Mouse (Mus musculus) C2C12 (cell line): ENCODE measurements around the gene Tcf7l1. TPM values are rescaled to one million over a fixed set of nuclear protein-coding genes. Genes with fewer than 3 reads are reported as not detected.

Experiments used
- H3K27me3 ChIP-seq: one replicate; pipeline ENCODE4 v1.6.1; 2011; ENCODE audit not compliant: control insufficient read depth, insufficient read depth, insufficient read length
- H3K36me3 ChIP-seq: one replicate; pipeline ENCODE4 v1.6.1; 2011; ENCODE audit not compliant: control insufficient read depth, insufficient read depth
- H3K4me3 ChIP-seq: one replicate; pipeline ENCODE4 v1.5.1; 2011; ENCODE audit warnings: mild to moderate bottlenecking, control low read depth; ENCODE audit not compliant: poor library complexity, insufficient read depth, severe bottlenecking
- H3K79me2 ChIP-seq: one replicate; pipeline ENCODE4 v1.6.1; 2011; ENCODE audit not compliant: control insufficient read depth, insufficient read depth
- H3K79me3 ChIP-seq: one replicate; pipeline ENCODE4 v1.6.1; 2011; ENCODE audit warnings: low read depth, control low read depth
- H3ac ChIP-seq: one replicate; pipeline ENCODE3; 2011; ENCODE audit warnings: low read depth; ENCODE audit not compliant: control insufficient read depth, insufficient read length
- CEBPB ChIP-seq: IDR thresholded peaks from one replicate; pipeline ENCODE4 v1.6.1; 2011; ENCODE audit warnings: low read depth, mild to moderate bottlenecking, control low read depth, moderate library complexity
- CTCF ChIP-seq: IDR thresholded peaks from one replicate; pipeline ENCODE4 v1.5.1; 2011; ENCODE audit not compliant: control insufficient read depth, insufficient read depth, insufficient read length
- FOSL1 ChIP-seq: IDR thresholded peaks from one replicate; pipeline ENCODE4 v1.8.0; 2011; ENCODE audit warnings: mild to moderate bottlenecking, low read length; ENCODE audit not compliant: poor library complexity, insufficient read depth, severe bottlenecking
- MAX ChIP-seq: IDR thresholded peaks from one replicate; pipeline ENCODE4 v1.6.1; 2011; ENCODE audit warnings: mild to moderate bottlenecking, control low read depth
- MYOD1 ChIP-seq: IDR thresholded peaks from one replicate; pipeline ENCODE4 v1.6.1; 2011; ENCODE audit warnings: low read depth; ENCODE audit not compliant: control insufficient read depth, insufficient read length
- MYOG ChIP-seq: IDR thresholded peaks from one replicate; pipeline ENCODE4 v1.6.1; 2011; ENCODE audit not compliant: control insufficient read depth, insufficient read length; ENCODE audit errors: extremely low read depth
- USF1 ChIP-seq: IDR thresholded peaks from one replicate; pipeline ENCODE4 v1.6.1; 2011; ENCODE audit warnings: low read depth, mild to moderate bottlenecking, control low read depth, moderate library complexity
- polyA plus RNA-seq: library from polyadenylated mRNA; unstranded; fragments of >200 nt; fragmentation: generic; extraction: Trizol; gene quantifications from one replicate; pipeline ENCODE4 v1.2.1, GENCODE M21; 2012; ENCODE audit warnings: missing spikeins

Gene Tcf7l1
- polyA plus RNA-seq, 1 experiment = 18.3 TPM

DNA sequence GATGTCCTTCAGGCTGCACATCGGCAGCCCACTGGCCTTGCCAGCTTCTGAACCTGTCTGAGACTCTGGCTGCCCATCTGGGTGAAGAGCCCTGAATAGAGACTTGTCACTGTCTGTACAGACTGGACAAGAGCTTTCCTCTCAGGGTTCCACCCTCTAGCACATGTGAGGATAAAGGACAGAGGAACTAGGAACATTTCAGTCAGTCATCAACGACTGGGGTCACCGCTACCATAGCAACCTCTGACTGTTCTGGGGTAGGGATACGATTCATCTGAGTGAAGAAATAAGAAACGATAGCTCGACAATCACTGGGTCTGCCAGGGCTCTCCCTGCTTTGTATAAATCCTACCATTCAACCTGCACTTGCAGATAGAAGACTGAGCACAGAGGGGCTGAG is 61.2 kb downstream of the Tcf7l1 start:
- Histone ChIP-seq H3ac (no peak overlapping the region), H3K36me3 (no peaks in the 10 kb centered on the region), H3K27me3 (no peaks in the 10 kb centered on the region), H3K79me2 (no peaks in the 10 kb centered on the region), H3K4me3 (no peak overlapping the region), H3K79me3 (peaks cover 3% of the 10 kb centered on the region)
- TF ChIP-seq MAX (no peak), MYOD1 (no peak), MYOG (no peak), CEBPB (no peak), FOSL1 (no peak), USF1 (no peak), CTCF (no peak)

DNA sequence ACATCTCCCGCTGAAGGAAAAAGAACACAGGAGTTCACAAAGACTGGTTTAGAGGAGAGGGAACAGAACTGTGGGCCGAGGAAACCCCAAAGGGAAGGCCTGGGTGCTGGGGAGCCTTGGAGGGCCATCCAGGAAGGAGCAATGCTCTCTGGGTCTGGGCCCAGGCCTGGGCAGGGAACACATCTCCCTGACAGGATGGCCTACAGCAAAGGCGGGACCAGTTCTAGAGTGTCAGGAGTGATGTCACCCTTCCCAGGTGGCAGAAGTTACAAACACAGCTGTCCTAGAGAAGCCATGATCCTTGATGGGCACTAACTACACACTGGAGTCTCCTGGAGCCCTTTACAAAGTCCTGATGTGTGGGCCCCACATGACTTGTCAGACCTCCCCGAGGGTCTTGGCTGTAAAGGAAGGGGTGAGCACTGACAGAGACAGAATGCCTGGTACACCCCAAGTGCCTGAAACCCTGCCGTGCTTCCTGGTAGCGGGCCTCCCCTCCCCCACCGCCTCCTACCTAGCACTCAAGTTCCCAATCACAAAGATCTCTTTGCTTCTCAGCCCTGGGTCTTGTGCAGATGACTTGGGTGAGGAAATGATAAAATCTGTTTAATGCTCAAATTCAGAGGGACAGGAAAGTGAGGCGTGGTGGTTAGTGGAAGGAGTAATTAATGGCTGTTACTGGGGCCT is 64.4 kb downstream of the Tcf7l1 start:
- Histone ChIP-seq H3K36me3 (no peaks in the 10 kb centered on the region), H3ac (no peak overlapping the region), H3K4me3 (no peak overlapping the region), H3K79me2 (no peaks in the 10 kb centered on the region), H3K27me3 (no peaks in the 10 kb centered on the region), H3K79me3 (no peaks in the 10 kb centered on the region)
- TF ChIP-seq MYOD1 (no peak), CEBPB (no peak), MAX (no peak), USF1 (no peak), FOSL1 (no peak)

GRCm38 (mm10) chr6:72723731-72724385 is 65.2 kb downstream of the Tcf7l1 start:
- TF ChIP-seq USF1 (no peak), MYOG (no peak), FOSL1 (no peak)

GRCm38 (mm10) chr6:72723143-72723542 is 65.9 kb downstream of the Tcf7l1 start:
- H3ac ChIP-seq = no peak overlapping the region
- H3K4me3 ChIP-seq = no peak overlapping the region
- H3K79me2 ChIP-seq = no peaks in the 10 kb centered on the region
- no peaks in the 10 kb centered on the region for H3K79me3 ChIP-seq
- no peaks in the 10 kb centered on the region for H3K27me3 ChIP-seq
- H3K36me3 ChIP-seq = no peaks in the 10 kb centered on the region
- TF ChIP-seq USF1 (no peak), CTCF (no peak), MYOG (no peak), MAX (no peak), MYOD1 (no peak), CEBPB (no peak), FOSL1 (no peak)

More at GRCm38 (mm10) chr6:72723731-72724385, 65.2 kb downstream of the Tcf7l1 start:
- no peaks in the 10 kb centered on the region for H3K79me3 ChIP-seq
- no peaks in the 10 kb centered on the region for H3K36me3 ChIP-seq
- H3ac ChIP-seq = no peak overlapping the region
- no peak overlapping the region for H3K4me3 ChIP-seq
- H3K79me2 ChIP-seq = no peaks in the 10 kb centered on the region
- H3K27me3 ChIP-seq = no peaks in the 10 kb centered on the region

DNA sequence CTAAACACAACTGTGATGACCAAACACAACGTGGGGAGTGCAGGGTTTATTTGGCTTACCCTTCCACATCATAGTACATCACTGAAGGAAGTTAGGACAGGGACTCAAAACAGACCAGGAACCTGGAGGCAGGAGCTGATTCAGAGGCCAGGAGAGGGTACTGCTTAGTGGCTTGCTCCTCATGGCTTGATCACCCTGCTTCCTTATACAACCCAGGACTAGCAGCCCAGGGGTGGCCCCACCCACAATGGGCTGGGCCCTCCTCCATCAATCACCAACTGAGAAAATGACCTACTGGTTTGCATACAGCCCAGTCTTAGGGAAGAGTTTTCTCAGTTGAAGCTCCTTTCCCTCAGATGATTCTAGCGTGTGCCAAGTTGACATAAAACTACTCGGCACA is 68.2 kb downstream of the Tcf7l1 start:
- H3K36me3 ChIP-seq = no peaks in the 10 kb centered on the region
- H3K79me3 ChIP-seq = no peaks in the 10 kb centered on the region
- H3K4me3 ChIP-seq = no peak overlapping the region
- H3K79me2 ChIP-seq = no peaks in the 10 kb centered on the region
- H3K27me3 ChIP-seq = no peaks in the 10 kb centered on the region
- no peak overlapping the region for H3ac ChIP-seq
- no peak for TF ChIP-seq FOSL1
- no peak for TF ChIP-seq MYOG
- TF ChIP-seq CEBPB = no peak
- TF ChIP-seq CTCF = no peak
- no peak for TF ChIP-seq MAX

DNA sequence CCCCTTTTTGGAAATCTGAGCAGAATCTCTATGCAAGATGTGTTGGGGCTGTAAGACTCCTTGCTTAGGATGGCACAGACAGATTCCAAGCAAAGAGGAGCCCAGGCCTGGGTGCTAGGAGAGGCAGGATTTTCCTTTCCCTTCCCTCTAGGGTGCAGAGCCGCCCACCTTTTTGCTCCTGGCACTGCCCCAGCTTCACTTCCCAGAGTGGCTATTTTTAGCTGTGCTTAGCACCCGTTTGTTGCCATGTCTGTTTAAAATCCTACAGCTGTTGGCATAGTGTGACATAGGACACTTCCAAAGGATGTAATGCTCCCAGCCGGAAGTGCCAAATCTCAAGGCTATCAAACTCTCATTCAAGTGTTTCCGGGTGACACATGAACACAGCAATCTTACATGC is 74.3 kb downstream of the Tcf7l1 start:
- Histone ChIP-seq H3K4me3 (no peak overlapping the region), H3K79me3 (no peaks in the 10 kb centered on the region), H3K27me3 (no peaks in the 10 kb centered on the region), H3ac (no peak overlapping the region), H3K36me3 (no peaks in the 10 kb centered on the region), H3K79me2 (peaks cover 7% of the 10 kb centered on the region)
- TF ChIP-seq CTCF (no peak), MYOD1 (peak; percentile 42)
